Mouse (Mus musculus) stomach, embryonic 14.5 days (tissue): ENCODE measurements around the gene Vmn2r11. TPM values are rescaled to one million over a fixed set of nuclear protein-coding genes. Genes with fewer than 3 reads are reported as not detected.
"Not testable (repeated sequence)": the region's sequence is repeated elsewhere in the genome, so short reads cannot be mapped to it uniquely, and the experiment has no call there.

Source experiments
- ATAC-seq: fragments of 200-750 bp; cut with Nextera tagmentation; 2 replicates; pipeline ENCODE4 v1.8.0; 2017; ENCODE audit warnings: low read depth, moderate TSS enrichment; ENCODE audit not compliant: insufficient number of reproducible peaks, insufficient read depth, low FRiP score
- H3K27ac ChIP-seq: fragments of 300-500 bp; sonication (generic); 2 replicates; pipeline ENCODE4 v1.5.1; 2014; ENCODE audit warnings: mild to moderate bottlenecking, low read length, moderate library complexity, mixed read lengths
- H3K27me3 ChIP-seq: fragments of 300-500 bp; sonication (generic); 2 replicates; pipeline ENCODE4 v1.6.1; 2014; ENCODE audit warnings: low read length, control low read depth, mixed read lengths; ENCODE audit not compliant: control insufficient read depth, insufficient read depth
- H3K36me3 ChIP-seq: fragments of 300-500 bp; sonication (generic); 2 replicates; pipeline ENCODE4 v1.6.1; 2014; ENCODE audit warnings: mild to moderate bottlenecking, control low read depth, low read length, moderate library complexity, mixed read lengths; ENCODE audit not compliant: control insufficient read depth, insufficient read depth
- H3K4me1 ChIP-seq: fragments of 300-500 bp; sonication (generic); 2 replicates; pipeline ENCODE4 v1.6.1; 2014; ENCODE audit warnings: low read length, control low read depth, mixed read lengths; ENCODE audit not compliant: control insufficient read depth, insufficient read depth
- H3K4me2 ChIP-seq: fragments of 300-500 bp; sonication (generic); replicated peaks from 2 replicates; pipeline ENCODE4 v1.6.1; 2014; ENCODE audit warnings: low read depth, low read length, control low read depth
- H3K4me3 ChIP-seq: fragments of 300-500 bp; sonication (generic); 2 replicates; pipeline ENCODE4 v1.5.1; 2014; ENCODE audit warnings: low read depth, low read length, control low read depth
- H3K9ac ChIP-seq: fragments of 300-500 bp; sonication (generic); replicated peaks from 2 replicates; pipeline ENCODE4 v1.6.1; 2014; ENCODE audit warnings: low read depth, mild to moderate bottlenecking, control low read depth, low read length, moderate library complexity, mixed read lengths
- H3K9me3 ChIP-seq: fragments of 300-500 bp; sonication (generic); 2 replicates; pipeline ENCODE4 v1.6.1; 2016; ENCODE audit warnings: low read depth, low read length, control low read depth; ENCODE audit not compliant: control insufficient read depth
- WGBS: fragments of 180-500 bp; shearing (Covaris S2); extraction: QIAGEN DNeasy Blood & Tissue Kit; methylation state at CpG from one replicate; pipeline ENCODE4 v1.1.7; 2014; 5-methylcytosine and 5-hydroxymethylcytosine counted together
- polyA plus RNA-seq: library from polyadenylated mRNA; unstranded; fragments of >200 nt; fragmentation: Nextera tagmentation; extraction: Ambion mirVana; gene quantifications from 2 replicates; pipeline ENCODE4 v1.2.1, GENCODE M21; 2014

Vmn2r11 gene
- not detected in 2 replicates for polyA plus RNA-seq

DNA sequence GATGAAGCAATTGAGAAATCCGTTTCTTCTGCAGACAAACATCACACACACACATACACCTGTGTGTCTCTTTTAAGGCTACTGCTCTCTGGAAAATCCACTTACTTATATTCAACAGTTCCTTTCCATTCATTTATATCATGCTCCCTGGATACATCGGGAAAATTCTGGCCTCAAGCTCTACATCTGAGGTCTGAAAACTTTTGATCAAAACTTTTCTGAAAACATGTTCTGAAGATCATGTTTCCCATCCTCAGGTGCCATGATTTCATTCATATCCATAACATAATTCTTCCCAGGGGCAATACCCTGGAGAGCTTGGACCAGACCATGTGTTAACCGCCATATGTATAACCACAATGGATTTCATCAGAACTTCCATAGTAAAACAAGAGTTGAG, at the start of gene Vmn2r11:
Gene Vmn2r11, minus strand, starts transcription at position 101 of the 400 bp plus-strand sequence.
- H3K4me2 ChIP-seq, H3K9me3 ChIP-seq, H3K9ac ChIP-seq, H3K4me1 ChIP-seq, H3K36me3 ChIP-seq, ATAC-seq, H3K27ac ChIP-seq, H3K27me3 ChIP-seq, H3K4me3 ChIP-seq: not testable (repeated sequence)
- 87% methylated on average over 3 of the region's 3 CpGs for WGBS

DNA sequence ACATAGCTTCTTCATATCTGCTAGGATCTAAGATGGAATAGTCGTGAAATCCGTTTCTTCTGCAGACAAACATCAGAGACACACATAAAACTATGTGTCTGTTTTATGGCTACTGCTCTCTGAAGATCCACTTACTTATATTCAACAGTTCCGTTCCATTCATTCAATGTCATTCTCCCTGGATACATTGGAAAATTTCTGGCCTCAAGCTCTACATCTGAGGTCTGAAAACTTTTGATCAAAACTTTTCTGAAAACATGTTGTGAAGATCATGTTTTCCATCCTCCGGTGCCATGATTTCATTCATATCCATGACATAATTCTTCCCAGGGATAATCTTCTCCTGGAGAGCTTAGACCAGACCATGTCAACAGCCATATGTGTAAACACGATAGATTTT, 38.5 kb upstream of the Vmn2r11 start, which contains the start of gene Vmn2r12:
Gene Vmn2r12, minus strand, starts transcription at position 101 of the 400 bp plus-strand sequence.
- WGBS, result 84% methylated on average over 5 of the region's 5 CpGs
- H3K9ac ChIP-seq, H3K27me3 ChIP-seq, ATAC-seq, H3K4me1 ChIP-seq, H3K4me2 ChIP-seq, H3K27ac ChIP-seq, H3K4me3 ChIP-seq, H3K9me3 ChIP-seq, H3K36me3 ChIP-seq: not testable (repeated sequence)

DNA sequence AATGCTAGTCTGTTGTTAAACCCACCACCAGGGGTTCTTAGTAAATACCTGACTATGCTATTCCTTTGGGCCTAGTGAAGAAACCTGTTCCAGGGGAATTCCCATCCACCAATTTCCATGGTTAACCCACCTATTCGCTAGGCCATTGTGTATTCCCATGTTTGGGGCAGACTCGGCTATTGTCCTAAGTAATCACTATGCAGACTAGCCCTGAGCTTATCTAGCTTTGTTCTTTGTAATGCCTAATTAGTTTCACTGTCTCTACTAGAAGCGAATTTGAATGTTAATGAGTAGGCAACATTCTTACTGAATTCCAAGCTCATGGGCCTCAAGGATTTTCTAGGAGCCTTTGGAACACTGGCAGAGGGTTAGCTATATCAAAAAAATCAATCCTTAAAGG, 37.1 kb upstream of the Vmn2r11 start:
- not testable (repeated sequence) for H3K27me3 ChIP-seq, H3K36me3 ChIP-seq, H3K27ac ChIP-seq, H3K9me3 ChIP-seq, H3K4me3 ChIP-seq, ATAC-seq, H3K4me1 ChIP-seq, H3K9ac ChIP-seq, H3K4me2 ChIP-seq
- WGBS, result 79% methylated on average over 3 of the region's 3 CpGs

DNA sequence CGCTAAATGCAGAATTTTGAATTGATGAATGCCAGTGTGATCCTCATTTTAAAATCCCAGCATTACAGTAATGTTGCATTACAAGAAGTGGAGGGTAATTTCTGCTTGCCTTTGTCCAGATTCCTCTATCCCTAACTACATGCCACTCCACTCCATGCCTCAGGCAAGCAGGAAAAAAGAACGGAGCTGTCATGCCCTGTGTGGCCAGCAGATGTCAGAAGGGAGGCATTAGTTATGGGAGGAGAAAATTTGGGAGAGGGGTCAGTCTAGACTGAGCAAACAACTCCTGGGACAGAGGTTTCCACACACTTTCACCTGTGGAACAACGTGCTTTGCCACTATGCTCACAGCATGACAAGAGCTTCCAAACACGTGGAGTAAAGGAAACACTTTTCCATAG, 12.6 kb upstream of the Vmn2r11 start:
- H3K36me3 ChIP-seq, H3K27ac ChIP-seq, H3K4me2 ChIP-seq, H3K4me1 ChIP-seq, H3K27me3 ChIP-seq, H3K9me3 ChIP-seq, H3K4me3 ChIP-seq, ATAC-seq, H3K9ac ChIP-seq: not testable (repeated sequence)
- 52% methylated on average over 4 of the region's 4 CpGs for WGBS

DNA sequence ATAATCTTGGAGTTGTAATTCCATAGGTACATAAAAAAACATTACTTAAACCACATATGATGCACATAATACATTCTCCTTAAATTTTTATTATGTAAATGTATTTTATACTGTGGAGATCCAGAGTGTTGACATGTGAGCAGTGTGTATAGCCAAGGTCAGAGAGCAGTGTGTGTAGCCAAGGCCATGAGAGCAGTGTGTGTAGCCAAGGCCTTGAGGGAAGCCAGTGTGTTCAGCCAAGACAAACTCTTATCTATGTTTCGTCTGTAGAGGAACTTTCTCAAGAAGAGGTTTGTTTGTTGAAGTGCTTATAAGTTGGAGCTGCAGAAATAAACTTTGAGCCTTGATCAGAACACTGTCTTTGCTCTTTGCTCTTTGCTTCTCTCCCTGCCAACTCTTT, 4.1 kb downstream of the Vmn2r11 start:
- 62% methylated on average over 1 of the region's 1 CpGs for WGBS
- Histone ChIP-seq H3K9me3 (no peaks in the 10 kb centered on the region), H3K27me3 (no peaks in the 10 kb centered on the region), H3K9ac (no peak overlapping the region), H3K4me2 (no peak overlapping the region), H3K4me3 (no peak overlapping the region), H3K27ac (no peak overlapping the region), H3K36me3 (no peaks in the 10 kb centered on the region), H3K4me1 (no peaks in the 10 kb centered on the region)
- ATAC-seq, result no peak

DNA sequence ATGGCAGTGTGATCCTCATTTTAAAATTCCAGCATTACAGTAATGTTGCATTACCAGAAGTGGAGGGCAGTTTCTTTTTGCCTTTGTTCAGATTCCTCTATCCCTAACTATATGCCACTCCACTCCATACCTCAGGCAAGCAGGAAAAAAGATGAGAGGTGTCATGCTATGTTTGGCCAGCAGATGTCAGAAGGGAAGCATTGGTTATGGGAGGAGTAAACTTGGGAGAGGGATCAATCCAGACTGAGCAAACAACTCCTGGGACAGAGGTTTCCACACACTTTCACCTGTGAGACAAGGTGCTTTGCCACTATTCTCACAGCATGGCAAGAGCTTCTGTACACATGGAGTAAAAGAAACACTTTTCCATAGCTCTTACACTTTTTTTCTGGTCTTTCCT, 26.8 kb downstream of the Vmn2r11 start:
- no peaks in the 10 kb centered on the region for H3K9me3 ChIP-seq
- H3K9ac ChIP-seq, result no peak overlapping the region
- H3K4me3 ChIP-seq, result no peak overlapping the region
- ATAC-seq, result no peak
- H3K4me2 ChIP-seq, result no peak overlapping the region
- no peaks in the 10 kb centered on the region for H3K36me3 ChIP-seq
- no peaks in the 10 kb centered on the region for H3K4me1 ChIP-seq
- no peak overlapping the region for H3K27ac ChIP-seq
- no peaks in the 10 kb centered on the region for H3K27me3 ChIP-seq

DNA sequence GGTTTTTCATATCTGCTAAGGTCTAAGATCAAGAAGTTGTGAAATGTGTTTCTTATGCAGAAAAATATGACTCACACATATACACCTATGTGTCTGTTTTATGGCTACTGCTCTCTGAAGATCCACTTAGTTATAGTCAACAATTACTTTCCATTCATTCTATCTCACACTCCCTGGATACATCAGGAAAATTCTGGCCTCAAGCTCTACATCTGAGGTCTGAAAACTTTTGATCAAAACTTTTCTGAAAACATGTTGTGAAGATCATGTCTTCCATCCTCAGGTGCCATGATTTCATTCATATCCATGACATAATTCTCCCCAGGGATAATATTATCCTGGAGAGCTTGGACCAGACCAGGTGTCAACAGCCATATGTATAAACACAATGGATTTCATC, 52.9 kb downstream of the Vmn2r11 start, which contains the start of gene Vmn2r10:
Gene Vmn2r10, minus strand, starts transcription at position 101 of the 400 bp plus-strand sequence.
- not testable (repeated sequence) for H3K4me2 ChIP-seq, H3K27ac ChIP-seq, H3K4me1 ChIP-seq, H3K9ac ChIP-seq, H3K4me3 ChIP-seq, H3K9me3 ChIP-seq, H3K36me3 ChIP-seq, H3K27me3 ChIP-seq, ATAC-seq

Other genes with a start within 250 kb of the Vmn2r11 start
- not detected in 2 replicates for gene Vmn2r9, start 207.0 kb downstream of the Vmn2r11 start, polyA plus RNA-seq
- not detected in 2 replicates for gene Vmn2r10, start 53.0 kb downstream of the Vmn2r11 start, polyA plus RNA-seq
- gene Vmn2r12, start 38.4 kb upstream of the Vmn2r11 start, polyA plus RNA-seq, result not detected in 2 replicates
- gene Vmn2r13, start 132.6 kb upstream of the Vmn2r11 start, polyA plus RNA-seq, result not detected in 2 replicates
- not detected in 2 replicates for gene Vmn2r14, start 165.1 kb upstream of the Vmn2r11 start, polyA plus RNA-seq
- gene Vmn2r15, start 238.1 kb upstream of the Vmn2r11 start, polyA plus RNA-seq, result not detected in 2 replicates